Mouse (Mus musculus): ENCODE measurements around the gene Zfp319. TPM values are rescaled to one million over a fixed set of nuclear protein-coding genes. Genes with fewer than 3 reads are reported as not detected.
A peak's percentile ranks its signal among the peaks of the same experiment; 100 is the strongest.
"Not testable (repeated sequence)": the region's sequence is repeated elsewhere in the genome, so short reads cannot be mapped to it uniquely, and the experiment has no call there.

Zfp319 gene
- total RNA-seq (2021): 1 to 10 TPM; 8.1 to 8.7 TPM

DNA sequence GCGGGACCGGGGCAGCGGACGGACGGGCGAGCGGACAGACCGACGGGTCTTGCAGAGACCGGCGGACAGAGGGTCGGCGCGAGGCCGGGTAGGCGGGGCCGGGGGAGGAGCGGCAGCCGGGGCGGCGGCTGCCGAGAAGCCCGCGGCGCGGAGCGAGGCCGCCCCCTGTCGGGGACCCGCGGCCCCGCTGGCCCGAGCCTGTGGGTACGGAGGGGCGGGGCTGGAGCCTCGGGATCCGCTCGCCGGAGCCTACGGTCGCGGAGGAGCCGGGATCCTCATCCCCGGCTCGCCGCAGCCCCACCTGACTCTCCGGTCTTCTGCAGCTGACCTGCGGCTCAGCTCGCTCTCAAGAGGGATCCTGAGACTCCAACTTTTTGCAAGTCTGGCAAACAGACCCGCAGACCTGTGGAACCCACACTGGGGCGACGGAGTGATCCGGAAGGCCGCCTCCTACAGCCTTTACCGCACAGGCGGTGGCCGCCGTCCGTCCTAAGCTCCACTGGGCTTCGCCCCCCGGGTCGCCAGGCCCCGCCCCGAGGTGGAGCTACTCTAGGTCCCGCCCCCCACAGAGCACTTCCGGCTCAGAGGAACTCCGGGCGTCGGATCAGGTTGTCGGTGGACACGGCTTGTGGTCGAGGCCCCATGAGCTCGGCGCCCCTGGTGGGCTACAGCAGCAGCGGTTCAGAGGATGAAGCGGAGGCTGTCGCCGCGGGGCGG lies at the start of gene Zfp319, which contains the start of gene Usb1:
Zfp319 (minus strand) TSS at position 231 of the 717 bp plus-strand sequence.
Usb1 (plus strand) TSS at position 565 of the 717 bp plus-strand sequence.
- intact Hi-C loops (cut with DNase I): loop anchor here (1.0 to 2.0 kb wide), 2 partner anchors 39 to 78 kb away; no protein-coding TSS in a partner anchor
- DNase-seq: peak; percentile 96 to 97

DNA sequence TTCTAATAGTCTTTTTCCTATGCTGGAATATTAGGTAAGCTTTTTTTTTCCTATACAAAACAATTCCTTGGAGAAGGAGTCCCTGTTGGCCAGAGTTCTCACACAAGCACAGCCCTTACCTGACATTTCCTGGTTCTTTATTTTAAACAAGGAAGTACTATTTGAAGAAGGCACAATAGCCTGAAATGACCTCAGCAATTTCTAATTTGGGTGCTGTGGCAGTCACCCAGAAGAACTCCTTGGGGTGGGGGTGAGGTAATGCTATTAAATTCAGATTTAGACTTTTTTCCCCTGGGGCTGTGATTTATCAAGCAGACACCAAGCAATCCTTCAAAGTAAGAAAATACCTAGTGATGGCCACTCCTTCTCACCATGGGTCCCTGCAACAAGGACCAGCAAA lies 49.2 kb upstream of the Zfp319 start:
- intact Hi-C loops (cut with DNase I): loop anchor here (2.0 kb wide), 1 partner anchor 48 kb away; no protein-coding TSS in a partner anchor
- DNase-seq: no peak

- intact Hi-C loops (cut with DNase I); DNase-seq: not testable (repeated sequence)
These were observed 47.2 kb upstream of the Zfp319 start for GRCm38 (mm10) chr8:95378928-95379327.

DNA sequence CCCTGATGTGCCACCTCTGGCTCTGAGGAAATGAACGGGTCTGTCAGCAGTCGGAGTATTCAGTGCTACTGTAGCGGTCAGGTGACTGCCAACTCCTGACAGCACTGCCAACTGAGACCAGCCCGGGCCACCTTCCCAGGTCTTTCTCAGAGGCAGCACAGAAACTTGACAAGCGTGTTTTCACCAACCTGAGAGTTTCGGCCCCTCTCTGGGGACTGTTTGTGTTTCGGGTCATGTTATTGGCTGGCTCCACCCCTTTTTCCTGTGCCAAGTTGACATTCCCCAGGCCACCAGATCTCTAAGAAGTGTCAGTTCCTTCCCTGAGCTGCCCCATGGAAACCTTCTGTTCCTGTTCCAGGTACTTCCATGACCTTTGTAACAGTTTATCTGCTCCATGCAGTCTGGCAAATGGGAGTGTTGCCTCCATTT lies 46.1 kb upstream of the Zfp319 start:
- peak; percentile 49 to 56 for DNase-seq
- intact Hi-C loops (cut with DNase I): no loop called here

GRCm38 (mm10) chr8:95377101-95377500 lies 45.4 kb upstream of the Zfp319 start:
- no peak for DNase-seq
- intact Hi-C loops (cut with DNase I): no loop called here

DNA sequence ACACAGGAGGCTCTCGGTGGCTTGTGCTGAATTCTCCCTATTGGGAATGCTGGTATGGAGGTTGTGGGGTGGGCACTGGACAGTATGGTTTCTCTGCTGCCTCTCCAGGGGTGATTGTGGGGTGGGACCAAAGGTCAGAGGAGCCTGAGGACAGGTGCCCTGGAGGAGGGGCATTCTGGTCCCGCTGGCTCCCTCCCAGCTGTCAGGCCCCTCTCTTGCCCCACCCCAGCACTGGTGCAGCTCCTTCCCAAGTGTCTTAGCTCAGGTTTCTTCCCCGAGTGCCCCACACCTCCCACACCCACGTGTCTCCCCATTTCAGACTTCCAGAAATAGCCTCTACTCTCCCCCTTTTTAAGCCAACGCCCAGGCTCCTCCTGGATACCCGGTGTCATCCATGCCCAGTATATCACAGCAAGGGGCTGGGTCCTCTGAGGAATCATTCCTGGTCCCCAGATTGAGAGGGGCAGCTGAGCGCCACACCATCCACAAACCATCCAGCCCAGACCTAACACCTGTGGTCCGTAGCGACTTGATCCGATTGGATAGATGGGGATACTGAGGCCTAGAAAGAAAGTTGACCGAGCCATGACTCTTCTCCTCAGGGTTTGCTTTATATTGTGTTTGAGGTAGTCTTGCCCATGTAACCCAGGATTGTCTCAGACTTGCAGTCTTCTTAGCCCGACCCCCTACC lies 44.7 kb upstream of the Zfp319 start:
- no peak for DNase-seq
- intact Hi-C loops (cut with DNase I): no loop called here

- no peak for DNase-seq
- intact Hi-C loops (cut with DNase I): no loop called here
These were observed 43.7 kb upstream of the Zfp319 start for GRCm38 (mm10) chr8:95375374-95375930.

- intact Hi-C loops (cut with DNase I): no loop called here
These were observed 42.7 kb upstream of the Zfp319 start for GRCm38 (mm10) chr8:95374429-95374828.

GRCm38 (mm10) chr8:95373389-95374002 lies 41.7 kb upstream of the Zfp319 start:
- intact Hi-C loops (cut with DNase I): loop anchor here (1.0 kb wide), 1 partner anchor 21 kb away; the partner anchor contains the start of gene Mmp15
- peak; percentile 41 to 61 for DNase-seq

More at GRCm38 (mm10) chr8:95374429-95374828, 42.7 kb upstream of the Zfp319 start:
- no peak for DNase-seq

- intact Hi-C loops (cut with DNase I): no loop called here
- DNase-seq: no peak
These were observed 38.0 kb upstream of the Zfp319 start for GRCm38 (mm10) chr8:95369581-95370326.

DNA sequence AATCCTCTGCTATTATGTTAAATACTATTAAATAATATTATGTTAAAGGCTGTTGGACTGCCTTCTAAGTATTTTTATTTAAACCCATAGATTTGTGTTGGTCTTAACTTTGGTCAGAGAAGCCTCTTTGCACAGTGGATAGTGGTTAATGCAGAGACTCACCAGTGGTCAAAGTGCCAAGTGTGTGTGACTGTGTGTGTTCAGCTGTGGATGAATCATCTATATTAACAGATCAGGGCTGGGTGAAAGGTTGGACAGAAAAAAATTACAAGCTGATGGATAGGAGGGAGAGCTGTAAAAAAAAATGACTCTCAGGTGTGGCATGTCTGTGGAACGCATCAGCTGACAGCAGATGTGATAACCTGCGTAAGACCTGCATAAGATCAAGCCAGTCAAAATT lies 32.1 kb upstream of the Zfp319 start:
- intact Hi-C loops (cut with DNase I): no loop called here
- DNase-seq: no peak

- intact Hi-C loops (cut with DNase I): no loop called here
- no peak for DNase-seq
These were observed 30.5 kb upstream of the Zfp319 start for GRCm38 (mm10) chr8:95362272-95362671.

DNA sequence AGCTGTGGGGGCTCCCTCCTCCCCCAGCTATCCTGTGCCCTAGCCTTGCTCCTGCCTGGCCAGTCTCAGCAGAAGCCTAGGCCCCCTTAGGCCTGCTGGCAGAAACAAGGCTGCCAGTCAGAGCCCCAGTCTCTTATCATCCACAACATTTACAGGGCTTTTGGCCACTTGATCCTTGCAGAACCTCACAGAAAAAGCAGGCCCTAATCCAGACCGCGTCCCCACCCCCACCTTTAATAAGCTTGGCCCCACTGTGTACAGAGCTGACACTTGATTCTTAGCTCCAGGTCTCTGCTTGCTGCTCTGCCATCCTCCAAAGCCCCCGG lies 29.2 kb upstream of the Zfp319 start:
- no peak for DNase-seq
- intact Hi-C loops (cut with DNase I): no loop called here

- intact Hi-C loops (cut with DNase I): no loop called here
- DNase-seq: no peak
These were observed 28.6 kb upstream of the Zfp319 start for GRCm38 (mm10) chr8:95360181-95361015.

- intact Hi-C loops (cut with DNase I): no loop called here
- DNase-seq: peak in 1 of 2 experiments; percentile 51
These were observed 27.0 kb upstream of the Zfp319 start for GRCm38 (mm10) chr8:95358550-95359411.

DNA sequence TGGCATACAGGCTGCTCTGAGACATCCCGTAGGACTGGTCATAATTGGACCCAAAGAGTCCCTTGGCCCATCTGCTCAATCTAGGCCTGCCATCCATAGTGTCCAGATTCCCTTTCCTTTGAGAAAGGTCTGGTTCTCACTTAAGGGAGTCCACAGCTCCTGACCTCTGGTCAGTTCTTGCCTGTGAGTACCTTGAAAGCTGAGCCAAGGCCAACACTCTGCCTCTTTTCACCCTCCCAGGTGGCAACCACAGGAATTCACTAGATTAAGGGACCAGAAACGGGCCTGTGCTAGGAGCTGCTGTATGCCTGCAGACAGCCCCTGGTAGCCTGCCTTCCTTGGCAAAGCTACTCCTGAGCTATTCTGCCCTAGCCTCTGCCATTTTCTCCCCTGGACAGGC lies 22.9 kb upstream of the Zfp319 start:
- intact Hi-C loops (cut with DNase I): loop anchor here (5.0 kb wide), 1 partner anchor 38 kb away; no protein-coding TSS in a partner anchor

GRCm38 (mm10) chr8:95352871-95353866 lies 21.4 kb upstream of the Zfp319 start:
- DNase-seq: peak; percentile 52 to 67
- intact Hi-C loops (cut with DNase I): loop anchor here (1.0 to 5.0 kb wide), 5 partner anchors 20 to 81 kb away; partner anchors contain the start of gene Cfap20

More for the DNA sequence above, 22.9 kb upstream of the Zfp319 start:
- no peak for DNase-seq
